Mouse (Mus musculus) left cerebral cortex, postnatal 25 days (tissue): Measurements from ENCODE around the gene Fbxl7. TPM values are rescaled to one million over a fixed set of nuclear protein-coding genes. Genes with fewer than 3 reads are reported as not detected.

ENCODE experiments used
- DNase-seq, 2 experiments: peaks; one replicate each; pipeline ENCODE4 v3.0.0; 2022; ENCODE audit warnings: low spot score in 2 of 2, mixed read lengths in 1 of 2
- intact Hi-C: fragments of 180-260 bp; cut with DNase I; formaldehyde crosslinking; loops from one replicate; pipeline ENCODE4 v1.15.1; 2025
- total RNA-seq, 2 experiments: library from RNA; stranded (reverse); gene quantifications; 2 replicates each; pipeline ENCODE4 v1.2.3; 2021

Fbxl7 gene
- total RNA-seq, 2 experiments from 2014 or later, result 2.1 to 2.6 TPM

DNA sequence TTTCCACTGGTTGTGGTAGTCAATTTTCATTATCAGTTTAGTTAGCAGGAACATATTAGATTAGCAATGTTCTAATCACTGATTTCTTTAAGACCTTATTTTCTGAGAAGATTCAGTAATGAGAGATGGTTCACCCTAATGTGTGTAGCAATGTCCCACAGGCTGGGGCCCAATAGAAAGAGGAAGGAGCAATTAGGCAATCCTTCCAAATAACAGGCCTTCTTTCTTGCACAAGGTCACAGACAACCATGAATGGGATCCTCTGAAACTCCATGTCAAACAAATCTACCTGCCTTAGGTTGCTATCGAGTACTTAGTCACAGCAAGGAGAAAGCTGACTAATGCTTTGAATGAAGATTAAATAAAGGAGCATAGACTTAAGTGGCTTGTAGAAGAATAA, 316.9 kb downstream of the Fbxl7 start:
- intact Hi-C loops, result no loop called here
- no peak for DNase-seq

DNA sequence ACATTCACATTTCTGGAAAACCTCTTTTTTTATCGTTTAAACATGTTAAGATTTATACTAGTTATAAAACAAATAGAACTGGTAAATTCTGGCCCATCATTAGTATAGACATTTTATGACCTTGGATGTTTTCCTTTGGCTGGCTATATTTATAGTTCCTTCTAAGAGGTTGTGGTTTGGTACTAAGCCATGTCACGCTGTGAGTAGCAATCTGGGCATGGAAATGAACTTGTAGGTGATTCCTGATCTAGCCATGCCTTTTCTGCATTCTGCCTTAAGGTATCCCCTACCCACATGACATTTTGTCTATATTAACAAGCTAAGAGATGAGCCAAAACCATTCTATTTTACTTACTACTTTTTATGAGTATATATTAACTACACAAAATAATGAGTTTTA, 329.3 kb downstream of the Fbxl7 start:
- DNase-seq, result no peak
- intact Hi-C loops, result no loop called here

DNA sequence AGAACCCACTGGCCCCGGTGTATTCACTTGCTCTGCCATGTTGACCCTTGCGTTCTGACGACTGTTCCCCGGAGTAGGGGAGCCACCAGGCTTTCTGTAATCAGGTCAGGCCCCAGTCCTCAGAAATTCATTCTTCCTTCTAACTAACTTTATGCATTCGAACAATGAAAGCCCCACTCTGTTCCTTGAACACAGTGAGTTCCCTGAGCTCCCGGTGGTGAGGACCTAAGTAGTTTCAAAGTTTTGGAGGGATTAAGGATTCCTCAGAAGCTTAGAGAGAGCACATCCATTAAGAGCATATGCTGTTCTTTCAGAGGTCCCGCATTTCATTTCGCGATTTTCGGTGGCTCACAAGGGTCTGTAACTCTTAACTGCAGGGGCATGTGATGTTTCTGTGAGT, 341.8 kb downstream of the Fbxl7 start:
- intact Hi-C loops, result no loop called here
- no peak for DNase-seq

DNA sequence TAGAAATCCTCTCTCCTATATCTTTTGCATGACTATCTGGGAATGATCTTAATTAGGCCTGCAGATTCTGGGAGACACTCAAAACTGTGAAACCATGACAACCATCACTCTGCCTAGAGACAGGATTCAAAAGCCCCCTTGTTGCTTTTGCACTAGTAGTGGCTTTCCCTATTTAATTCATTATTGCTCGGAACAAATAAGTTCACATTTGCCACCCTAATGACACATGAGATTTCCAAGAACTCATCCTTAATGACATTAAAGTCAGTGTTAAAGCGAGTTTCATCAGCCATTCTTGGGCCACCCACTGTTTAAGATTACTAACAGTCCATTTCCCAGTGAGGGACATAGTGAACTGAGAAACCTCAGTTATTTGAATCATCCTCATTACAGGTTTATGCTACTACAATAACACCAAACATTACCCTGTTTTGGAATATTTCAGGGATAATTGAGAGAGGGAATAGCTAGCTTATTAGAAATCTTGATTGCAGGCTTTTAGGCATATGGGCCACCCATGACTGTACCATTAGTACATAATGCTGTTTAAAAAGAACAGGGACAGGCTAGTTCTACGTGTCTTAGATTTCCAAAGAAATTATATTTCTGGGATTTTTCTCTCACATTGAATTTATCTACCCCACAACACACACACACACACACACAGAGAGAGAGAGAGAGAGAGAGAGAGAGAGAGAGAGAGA, 361.2 kb downstream of the Fbxl7 start:
- intact Hi-C loops, result no loop called here
- no peak for DNase-seq

DNA sequence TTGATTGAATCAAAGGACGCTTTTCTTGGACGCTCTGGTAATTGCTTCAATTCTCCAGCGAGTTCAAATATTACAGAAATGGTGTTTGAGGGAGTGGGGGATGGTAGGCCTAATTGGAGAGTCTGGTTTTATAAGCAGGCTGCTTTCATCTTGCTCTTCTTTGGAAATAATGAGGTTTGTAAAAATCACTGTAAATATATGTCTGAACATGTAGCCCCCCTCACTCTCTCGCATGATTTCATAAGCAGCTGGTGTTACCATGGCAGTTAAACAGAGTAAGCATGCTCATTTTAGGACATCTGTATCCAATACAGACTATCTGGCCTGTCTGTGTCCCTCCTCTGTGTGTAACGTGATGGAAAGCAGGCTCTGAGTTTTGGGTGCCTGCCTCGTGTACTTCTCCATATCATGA, 376.2 kb downstream of the Fbxl7 start:
- intact Hi-C loops, result no loop called here
- DNase-seq, result no peak

DNA sequence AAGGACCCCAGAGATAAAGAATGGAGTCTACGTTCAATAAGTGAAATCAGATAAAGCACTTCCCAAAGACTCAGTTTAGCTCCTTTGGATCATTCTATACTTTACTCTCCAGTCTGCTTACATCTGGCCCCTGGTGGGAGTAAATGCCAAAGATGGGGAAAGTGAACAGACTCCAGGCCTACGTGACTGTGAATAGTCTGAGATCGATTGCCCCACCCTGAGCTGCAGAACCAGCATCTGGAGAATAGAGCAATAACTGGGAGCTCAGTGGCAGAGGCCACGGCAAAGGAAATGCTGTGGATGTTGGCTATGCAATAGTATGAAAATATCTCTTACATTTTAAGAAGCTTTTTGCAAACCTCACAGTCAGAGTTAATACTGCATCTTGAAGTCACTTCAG, 394.4 kb downstream of the Fbxl7 start:
- intact Hi-C loops, result no loop called here

More for the DNA sequence above, 394.4 kb downstream of the Fbxl7 start:
- DNase-seq, result no peak
